Mouse (Mus musculus) frontal cortex, postnatal 14 days (tissue): Measurements from ENCODE around the gene Gm47955.
"Not testable (repeated sequence)": the region's sequence is repeated elsewhere in the genome, so short reads cannot be mapped to it uniquely, and the experiment has no call there.

ENCODE experiments used
- DNase-seq, 2 experiments: peaks; one replicate each; pipeline ENCODE4 v3.0.0; 2022; ENCODE audit warnings: low spot score in 2 of 2

Gm47955 gene

DNA sequence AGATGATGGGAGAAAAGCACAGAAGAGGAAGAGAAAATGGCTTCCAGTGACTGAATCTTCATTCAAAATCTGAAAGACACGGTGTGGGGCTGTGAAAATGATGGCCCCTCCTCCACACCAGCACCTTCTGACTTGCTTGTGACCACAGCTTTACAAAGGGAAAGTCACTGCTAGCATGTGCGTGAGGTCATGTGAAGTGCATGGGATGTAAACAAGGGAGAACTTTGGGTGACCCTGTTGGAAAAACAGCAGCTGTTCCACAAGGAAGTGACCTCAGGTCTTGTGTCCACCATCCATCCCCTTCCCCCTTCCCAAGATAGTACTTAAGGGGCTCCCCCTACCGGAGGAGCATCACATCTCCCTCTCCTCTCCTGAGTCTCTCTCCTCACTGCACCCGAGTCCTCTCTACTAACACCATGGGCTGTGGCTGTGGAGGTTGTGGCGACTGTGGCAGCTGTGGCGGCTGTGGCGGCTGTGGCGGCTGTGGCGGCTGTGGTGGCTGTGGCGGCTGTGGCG is at the start of gene Gm47955:
TSS of gene Gm47955 (plus strand) at position 417 of the 516 bp plus-strand sequence.
- DNase-seq: no peak

DNA sequence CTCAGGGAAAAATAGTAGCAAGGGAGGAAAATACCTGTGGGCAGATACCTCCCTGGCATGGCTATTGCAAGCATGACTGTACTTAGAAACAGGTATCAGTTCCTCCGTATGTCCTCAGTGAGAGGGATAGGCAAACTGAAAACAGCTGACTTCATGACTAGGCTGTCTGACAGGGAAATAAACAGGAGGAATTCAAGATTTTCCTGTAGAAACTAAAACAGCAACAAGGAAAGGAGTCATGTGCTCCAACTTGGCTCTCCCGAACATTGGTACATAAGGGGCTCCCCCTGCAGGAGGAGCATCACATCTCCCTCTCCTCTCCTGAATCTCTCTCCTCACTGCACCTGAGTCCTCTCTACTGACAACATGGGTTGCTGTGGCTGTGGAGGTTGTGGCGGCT is 47.1 kb upstream of the Gm47955 start, which contains the start of gene A030005L19Rik:
TSS of gene A030005L19Rik (plus strand) at position 301 of the 400 bp plus-strand sequence.
- DNase-seq: no peak

DNA sequence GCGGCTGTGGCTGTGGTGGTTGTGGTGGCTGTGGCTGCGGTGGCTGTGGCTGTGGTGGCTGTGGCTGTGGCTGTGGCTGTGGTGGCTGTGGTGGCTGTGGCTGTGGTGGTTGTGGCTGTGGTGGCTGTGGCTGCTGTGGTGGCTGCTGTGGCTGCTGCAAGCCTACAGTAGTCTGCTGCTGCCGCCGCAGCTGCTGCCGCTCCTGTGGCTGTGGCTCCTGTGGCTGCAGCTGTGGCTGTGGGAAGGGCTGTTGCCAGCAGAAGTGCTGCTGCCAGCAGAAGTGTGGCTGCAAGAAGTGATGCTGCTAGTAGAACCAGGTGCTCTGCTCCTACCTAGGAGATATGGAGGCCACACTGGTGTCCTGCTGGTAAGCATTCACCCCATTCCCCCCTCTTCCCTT is 46.7 kb upstream of the Gm47955 start:
- DNase-seq: not testable (repeated sequence)

DNA sequence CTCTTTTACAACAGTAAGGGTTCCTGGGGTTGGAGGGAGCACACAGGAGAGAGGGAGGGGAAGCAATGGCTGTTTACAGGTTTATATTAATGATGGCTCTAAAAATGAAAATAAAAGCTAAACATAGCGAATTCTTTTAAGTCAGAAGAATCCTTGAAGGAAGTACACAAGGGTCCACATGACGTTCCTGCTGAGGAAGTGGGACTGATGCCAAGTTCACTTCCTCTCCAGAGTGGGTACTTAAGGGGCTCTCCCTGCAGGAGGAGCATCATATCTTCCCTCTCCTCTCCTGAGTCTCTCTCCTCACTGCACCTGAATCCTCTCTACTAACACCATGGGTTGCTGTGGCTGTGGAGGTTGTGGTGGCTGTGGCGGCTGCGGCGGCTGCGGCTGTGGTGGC is 35.4 kb upstream of the Gm47955 start, which contains the start of gene A030014E15Rik:
TSS of gene A030014E15Rik (plus strand) at position 268 of the 400 bp plus-strand sequence.
- no peak for DNase-seq

DNA sequence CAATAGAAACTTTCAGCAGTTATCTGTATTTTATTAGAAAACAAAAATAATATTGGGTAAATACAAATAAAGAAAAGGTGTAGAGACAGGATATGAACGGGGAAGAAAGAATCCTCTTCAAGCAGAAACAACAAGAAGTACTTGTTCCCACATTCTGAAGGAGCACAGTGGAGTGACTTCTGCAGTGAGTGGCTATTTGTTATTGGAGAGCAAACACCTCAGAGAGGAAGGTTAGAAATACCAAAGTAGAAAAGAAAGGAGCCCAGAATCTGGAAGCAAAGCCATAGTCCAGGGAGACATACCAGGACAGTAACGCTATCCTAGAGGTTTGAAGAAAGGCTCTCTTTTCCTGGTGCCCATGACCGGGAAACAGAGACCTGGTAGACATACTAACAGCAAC is 29.5 kb upstream of the Gm47955 start:
- DNase-seq: not testable (repeated sequence)

DNA sequence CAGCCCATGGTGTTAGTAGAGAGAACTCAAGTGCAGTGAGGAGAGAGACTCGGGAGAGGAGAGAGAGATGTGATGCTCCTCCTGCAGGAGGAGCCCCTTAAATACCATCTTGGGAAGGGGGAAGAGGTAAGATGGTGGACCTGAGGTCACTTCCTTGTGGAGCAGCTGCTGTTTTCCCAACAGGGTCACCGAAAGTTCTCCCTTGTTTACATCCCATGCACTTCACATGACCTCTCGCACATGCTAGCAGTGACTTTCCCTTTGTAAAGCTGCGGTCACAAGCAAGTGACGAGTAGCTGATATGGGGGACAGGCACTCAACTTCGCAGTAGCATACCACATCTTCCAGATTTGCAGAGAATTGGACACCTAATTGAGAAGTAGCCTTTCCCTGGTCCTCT is 28.8 kb upstream of the Gm47955 start, which contains the start of gene Gm6217:
TSS of gene Gm6217 (minus strand) at position 74 of the 400 bp plus-strand sequence.
- not testable (repeated sequence) for DNase-seq

DNA sequence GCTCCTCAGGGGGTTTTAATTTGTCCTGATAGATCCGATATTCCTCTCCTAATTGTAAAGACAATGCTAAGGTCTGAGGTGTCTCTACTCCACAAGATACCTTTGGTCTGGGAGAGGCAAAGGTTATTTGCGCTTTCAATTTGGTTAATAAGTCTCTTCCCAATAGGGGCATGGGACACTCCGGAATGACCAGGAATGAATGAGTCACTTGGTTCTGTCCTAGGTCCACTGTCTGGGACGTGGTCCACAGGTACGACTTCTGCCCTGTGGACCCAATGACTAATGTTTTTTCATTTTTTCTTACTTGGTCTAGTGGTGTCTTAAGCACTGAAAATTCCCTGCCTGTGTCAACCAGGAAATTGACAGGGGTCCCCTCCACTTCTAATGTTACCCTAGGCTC is 21.4 kb upstream of the Gm47955 start:
- DNase-seq: no peak

DNA sequence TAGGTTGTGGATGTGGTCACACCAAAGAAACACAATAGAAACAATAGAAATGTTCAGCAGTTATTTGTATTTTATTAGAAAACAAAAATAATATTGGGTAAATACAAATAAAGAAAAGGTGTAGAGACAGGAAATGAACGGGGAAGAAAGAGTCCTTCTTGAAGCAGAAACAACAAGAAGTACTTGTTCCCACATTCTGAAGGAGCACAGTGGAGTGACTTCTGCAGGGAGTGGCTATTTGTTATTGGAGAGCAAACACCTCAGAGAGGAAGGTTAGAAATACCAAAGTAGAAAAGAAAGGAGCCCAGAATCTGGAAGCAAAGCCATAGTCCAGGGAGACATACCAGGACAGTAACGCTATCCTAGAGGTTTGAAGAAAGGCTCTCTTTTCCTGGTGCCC is 17.6 kb upstream of the Gm47955 start:
- not testable (repeated sequence) for DNase-seq

DNA sequence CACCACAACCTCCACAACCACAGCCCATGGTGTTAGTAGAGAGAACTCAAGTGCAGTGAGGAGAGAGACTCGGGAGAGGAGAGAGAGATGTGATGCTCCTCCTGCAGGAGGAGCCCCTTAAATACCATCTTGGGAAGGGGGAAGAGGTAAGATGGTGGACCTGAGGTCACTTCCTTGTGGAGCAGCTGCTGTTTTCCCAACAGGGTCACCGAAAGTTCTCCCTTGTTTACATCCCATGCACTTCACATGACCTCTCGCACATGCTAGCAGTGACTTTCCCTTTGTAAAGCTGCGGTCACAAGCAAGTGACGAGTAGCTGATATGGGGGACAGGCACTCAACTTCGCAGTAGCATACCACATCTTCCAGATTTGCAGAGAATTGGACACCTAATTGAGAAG is 16.8 kb upstream of the Gm47955 start, which contains the start of gene A030003K21Rik:
TSS of gene A030003K21Rik (minus strand) at position 94 of the 400 bp plus-strand sequence.
- not testable (repeated sequence) for DNase-seq

DNA sequence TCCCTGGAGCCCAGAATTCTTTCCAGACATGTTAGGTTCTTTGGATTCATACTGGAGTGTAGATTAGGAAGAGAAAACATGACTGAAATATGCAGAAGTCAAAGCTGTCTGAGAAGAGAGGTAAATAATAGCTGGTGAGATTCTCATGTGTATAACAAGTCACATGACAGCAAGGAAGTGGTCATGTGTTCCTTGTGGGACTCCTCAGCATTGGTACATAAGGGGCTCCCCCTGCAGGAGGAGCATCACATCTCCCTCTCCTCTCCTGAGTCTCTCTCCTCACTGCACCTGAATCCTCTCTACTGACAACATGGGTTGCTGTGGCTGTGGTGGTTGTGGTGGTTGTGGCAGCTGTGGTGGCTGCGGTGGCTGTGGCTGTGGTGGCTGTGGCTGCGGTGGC is 14.1 kb upstream of the Gm47955 start:
- DNase-seq: not testable (repeated sequence)

DNA sequence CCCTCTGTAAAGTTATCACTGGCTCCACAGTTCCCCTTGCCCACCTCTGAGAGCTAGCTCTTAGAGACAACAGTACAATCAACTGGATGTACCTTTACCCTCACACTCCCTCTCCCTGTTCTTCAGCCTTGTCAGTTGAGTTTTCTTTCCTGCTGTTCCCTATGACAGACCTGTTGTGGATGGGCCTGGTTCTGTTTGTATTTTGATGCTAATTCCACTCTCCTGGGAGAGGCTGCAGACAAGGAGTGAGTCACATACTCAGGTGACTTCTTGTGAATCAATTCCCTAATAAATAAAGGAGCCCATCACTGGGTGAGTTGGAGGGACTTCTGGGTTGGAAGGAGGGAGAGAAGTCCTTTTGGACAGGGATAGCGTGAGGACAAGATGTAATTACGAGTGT is 11.5 kb upstream of the Gm47955 start:
- DNase-seq: no peak

DNA sequence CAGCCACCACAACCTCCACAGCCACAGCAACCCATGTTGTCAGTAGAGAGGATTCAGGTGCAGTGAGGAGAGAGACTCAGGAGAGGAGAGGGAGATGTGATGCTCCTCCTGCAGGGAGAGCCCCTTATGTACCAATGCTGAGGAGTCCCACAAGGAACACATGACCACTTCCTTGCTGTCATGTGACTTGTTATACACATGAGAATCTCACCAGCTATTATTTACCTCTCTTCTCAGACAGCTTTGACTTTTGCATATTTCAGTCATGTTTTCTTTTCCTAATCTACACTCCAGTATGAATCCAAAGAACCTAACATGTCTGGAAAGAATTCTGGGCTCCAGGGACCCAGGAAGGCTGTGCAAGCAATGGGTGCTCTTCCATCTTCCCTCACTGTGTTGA is 4.2 kb upstream of the Gm47955 start, which contains the start of gene Gm7544:
TSS of gene Gm7544 (minus strand) at position 101 of the 400 bp plus-strand sequence.
- DNase-seq: not testable (repeated sequence)

DNA sequence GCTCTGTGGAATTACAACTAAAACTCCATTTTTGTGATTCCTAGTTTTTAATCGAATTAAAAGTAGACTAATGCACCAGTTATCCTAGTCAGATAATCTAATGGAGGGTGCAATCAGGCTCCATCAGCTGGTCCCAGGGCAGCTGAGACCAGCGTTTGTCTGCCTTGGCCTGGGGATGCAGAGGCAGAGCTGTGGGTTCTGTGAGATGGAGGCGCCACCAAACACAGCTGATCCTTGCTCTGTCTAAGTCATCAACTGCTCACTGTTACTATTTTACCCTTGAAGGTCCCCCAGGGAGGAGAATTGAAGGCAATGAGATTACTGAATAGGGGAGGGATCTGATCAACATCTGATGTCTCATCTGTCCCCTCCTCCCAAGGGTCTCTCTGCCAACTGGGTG is 6.3 kb downstream of the Gm47955 start:
- DNase-seq: no peak

DNA sequence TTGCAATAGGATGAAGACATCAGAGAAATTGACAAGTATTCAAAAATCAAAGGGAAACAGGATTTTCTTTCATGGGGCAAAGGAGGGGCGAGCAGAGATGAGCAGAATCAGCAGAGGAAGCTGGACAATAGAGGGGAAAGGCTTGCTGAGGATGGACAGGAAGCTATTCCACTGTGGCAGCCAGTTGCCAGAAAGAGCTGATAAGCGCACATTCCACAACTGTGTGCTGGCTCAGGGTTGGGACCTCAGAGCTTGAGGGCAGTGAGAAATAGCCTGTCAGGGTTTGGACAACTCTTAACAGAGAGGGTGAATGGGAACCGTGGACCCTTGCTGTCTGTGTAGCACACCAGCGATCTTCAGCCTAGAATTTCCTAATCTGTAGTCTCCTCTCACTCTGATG is 12.0 kb downstream of the Gm47955 start:
- DNase-seq: no peak

DNA sequence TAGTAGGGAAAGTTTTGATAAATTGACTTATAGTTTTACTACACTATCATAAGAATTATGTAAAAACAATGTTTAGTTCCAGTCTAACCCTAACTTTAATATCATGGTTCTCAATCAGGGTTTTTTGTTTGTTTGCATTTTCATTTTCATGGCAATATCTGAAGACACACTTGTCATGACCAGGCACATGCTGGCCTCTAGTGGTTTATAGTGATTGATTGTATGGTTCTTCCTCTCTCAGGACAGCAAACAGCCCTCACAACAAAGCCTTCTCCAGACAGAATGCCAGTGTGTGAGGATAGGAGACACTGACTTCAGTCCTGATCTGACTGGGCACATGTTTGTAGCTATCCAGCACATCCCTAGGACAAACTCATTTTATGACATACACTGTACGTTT is 13.2 kb downstream of the Gm47955 start:
- no peak for DNase-seq

DNA sequence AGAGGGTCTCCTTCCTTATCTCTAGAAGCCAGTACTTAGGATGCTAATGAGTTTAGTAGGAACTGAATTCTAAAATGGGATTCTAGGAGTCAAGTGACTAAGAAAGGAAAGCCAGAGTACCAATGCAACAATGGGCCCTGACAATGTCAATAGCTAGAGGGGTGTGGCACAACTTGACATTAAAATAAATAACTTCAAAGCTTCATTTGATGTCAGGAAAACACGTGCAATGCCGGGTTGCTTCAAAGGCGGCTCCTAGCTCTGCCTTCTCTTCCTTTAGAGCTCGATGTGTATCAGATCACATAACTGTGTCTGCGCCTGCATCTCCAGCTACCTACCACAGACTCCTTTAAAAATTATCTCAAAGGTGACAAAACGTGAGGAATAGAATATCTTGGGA is 13.8 kb downstream of the Gm47955 start:
- DNase-seq: no peak

DNA sequence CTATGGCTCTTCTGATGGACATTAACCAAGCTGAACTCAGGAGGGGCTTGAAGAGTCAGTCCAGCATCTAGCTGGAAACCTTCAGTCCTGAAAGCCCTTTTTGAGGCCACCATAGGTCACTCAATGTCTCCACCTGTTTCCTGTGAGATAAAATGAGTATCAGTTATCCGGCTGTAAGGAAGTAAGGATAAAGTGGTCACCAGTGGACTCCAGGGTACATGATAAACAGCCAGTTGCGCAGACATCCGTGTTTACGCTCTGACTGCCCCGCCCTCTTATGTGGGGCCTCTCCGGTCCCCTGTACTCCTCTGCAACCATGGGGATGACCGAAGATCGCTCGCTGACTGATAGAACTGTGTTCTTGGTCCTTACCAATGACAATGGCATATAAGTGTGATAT is 14.3 kb downstream of the Gm47955 start:
- no peak for DNase-seq

DNA sequence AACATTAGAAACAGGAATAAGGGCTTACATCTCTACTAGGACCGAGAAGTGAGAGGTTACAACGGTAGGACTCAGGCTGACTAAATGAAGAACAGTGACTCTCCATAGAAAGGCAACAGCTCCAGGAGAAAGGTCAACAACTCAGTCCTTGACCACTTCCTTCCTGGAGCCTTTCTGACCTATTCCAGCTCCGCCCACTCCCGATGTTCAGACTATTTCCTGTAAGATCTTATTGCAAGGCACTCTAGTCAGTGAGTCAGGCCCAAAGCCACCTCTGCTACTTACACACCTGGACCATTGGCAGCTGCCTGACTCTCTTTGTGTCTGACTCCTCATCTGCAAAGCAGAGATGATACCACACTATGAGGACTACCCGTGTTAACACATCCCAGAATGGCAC is 15.7 kb downstream of the Gm47955 start:
- no peak for DNase-seq

DNA sequence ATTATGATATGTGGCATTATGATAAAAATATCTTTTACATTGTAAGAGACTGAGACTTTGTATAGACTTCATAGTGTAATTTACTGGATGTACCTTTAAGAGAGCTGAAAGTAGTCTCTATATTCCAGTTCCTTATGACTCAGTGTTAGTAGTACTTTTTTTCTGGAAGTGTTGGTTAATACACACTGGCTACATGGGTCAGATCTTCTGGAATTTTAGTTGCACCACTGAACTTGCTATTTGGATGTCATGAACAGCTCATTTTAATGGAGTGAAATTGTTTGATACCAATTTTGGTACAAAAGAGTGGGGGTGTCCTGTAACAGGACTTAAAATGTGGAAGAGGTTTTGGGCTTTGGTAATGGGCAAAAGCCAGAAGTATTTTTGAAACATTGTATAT is 17.8 kb downstream of the Gm47955 start:
- no peak for DNase-seq

DNA sequence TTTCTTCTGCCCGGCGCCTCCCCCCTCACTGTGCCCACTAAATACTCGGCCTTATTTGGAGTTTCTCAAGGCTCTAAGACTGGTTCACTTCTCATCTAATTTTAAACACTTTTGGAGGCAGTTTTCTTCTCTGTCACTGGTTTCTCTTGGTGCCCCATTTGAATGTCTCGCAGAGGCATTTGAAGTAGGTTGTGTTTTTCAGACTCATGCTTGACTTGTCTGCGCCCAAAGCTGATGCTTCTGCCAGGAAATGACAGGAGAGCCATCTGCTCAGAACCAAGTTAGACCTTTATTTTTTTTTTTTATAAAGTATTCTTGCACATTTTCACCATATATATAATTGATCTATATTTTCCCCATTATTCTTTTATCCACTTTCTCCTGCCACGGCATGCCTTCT is 26.7 kb downstream of the Gm47955 start:
- DNase-seq: no peak

DNA sequence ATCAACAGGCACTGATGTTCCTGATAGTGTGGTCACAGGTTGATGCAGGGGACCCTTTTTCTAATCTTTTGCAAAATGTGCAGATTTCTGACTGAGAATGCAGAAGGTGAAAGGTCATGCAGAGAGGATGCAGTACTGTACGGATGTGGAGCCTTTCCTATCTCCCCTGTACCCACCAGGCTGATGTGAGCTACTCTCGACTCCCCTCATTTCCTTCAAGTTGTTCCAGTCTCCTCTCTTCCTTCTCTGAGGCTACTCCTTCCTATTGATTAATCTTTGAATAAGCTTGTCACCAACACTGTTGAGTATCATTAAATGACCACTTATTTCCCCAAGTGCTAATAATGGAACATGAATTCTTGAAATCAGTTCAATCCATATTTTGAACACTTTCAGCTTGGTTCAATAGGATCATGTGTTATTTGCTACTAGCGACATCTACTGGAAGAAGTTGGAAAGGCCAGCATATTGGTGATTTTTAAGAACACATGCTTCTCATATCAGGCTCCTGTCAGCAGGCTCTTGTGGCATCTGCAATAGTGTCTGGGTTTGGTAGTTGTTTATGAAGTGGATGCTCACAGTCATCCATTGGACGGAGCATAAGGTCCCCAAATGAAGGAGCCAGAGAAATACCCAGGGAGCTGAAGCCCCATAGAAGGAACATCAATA is 27.6 kb downstream of the Gm47955 start:
- no peak for DNase-seq

DNA sequence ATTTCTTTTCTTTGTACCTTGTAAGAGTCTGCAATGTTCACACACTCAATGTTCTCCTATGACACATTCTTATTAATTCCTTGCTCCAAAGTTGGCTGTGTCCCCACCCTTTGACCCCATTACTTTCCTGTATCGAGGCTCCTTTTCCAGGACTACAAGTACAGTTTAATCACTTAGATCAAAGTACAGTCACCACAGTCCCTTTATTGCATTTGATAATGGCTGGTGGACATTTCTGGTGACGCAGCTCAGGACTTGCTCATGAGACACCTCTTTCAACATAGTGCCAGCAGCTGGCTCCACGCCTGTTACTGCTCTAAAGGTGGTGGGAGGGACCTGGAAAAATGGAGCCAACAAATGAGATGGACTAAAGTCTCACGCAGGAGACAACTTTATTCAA is 31.0 kb downstream of the Gm47955 start:
- no peak for DNase-seq

DNA sequence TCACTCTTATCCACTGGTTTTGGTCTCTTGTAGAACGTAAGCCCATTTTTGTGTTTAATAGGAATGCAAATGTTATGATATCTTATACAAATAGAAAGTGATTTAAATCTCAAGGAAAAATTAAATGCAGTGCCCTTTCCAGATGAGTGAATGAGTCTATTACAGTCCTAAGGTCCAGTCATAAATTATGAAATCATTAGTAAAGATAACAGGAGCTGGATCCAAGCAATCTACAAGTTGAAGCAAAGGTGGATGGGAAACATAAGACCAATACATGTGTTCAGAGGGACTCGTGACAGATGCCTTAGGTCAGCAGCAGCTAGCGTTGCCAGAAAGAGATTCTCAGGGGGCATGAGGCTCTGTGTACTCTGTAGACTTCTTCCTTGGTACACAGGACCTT is 31.5 kb downstream of the Gm47955 start:
- no peak for DNase-seq
